Mouse (Mus musculus) WW6 (cell line): ENCODE data around the gene Cts8.

Source experiments
- DNase-seq: peaks from one replicate; pipeline ENCODE4 v3.0.0-alpha.2; 2013; ENCODE audit warnings: low read depth, low spot score

Gene Cts8

GRCm38 (mm10) chr13:61255258-61255657 lies at the start of gene Cts8:
TSS of gene Cts8 (minus strand) at chr13:61255358.
- DNase-seq, result no peak

- DNase-seq, result no peak
Measured at GRCm38 (mm10) chr13:61288739-61289138, 33.6 kb upstream of the Cts8 start, which contains the start of gene Gm49398. TSS of gene Gm49398 (minus strand) at chr13:61288839.

GRCm38 (mm10) chr13:61241076-61241947 lies 13.8 kb downstream of the Cts8 start:
- peak; percentile 39 for DNase-seq

GRCm38 (mm10) chr13:61203310-61203709 lies 51.8 kb downstream of the Cts8 start, which contains the start of gene Cts6:
TSS of gene Cts6 (minus strand) at chr13:61203410.
- no peak for DNase-seq
